Mouse (Mus musculus) urinary bladder, postnatal 14 days (tissue): ENCODE results near the gene Cxcr1.

Source experiments
- DNase-seq: peaks from one replicate; pipeline ENCODE4 v3.0.0; 2021; ENCODE audit warnings: low spot score

Gene Cxcr1

DNA sequence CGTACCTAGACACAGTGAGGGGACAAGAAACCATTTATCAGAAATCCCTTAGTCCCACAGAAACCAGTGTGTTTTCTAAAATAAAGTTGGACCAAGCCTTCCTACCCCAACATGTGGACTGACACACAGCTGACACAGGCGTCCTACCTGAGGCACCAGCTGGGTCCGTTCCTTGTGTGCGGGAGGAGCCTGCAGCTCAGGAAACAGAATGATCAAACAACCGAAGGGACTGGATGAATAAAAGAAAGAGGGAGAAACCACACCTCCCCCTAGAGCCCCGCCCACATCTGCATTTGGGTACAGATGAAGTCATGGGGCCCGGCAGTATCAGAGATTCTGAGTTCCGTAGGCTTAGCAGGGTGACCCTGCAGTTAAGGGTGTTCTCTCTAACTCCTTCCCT, at the start of gene Cxcr1:
Gene Cxcr1, minus strand, starts transcription at position 187 of the 400 bp plus-strand sequence.
- DNase-seq = no peak

DNA sequence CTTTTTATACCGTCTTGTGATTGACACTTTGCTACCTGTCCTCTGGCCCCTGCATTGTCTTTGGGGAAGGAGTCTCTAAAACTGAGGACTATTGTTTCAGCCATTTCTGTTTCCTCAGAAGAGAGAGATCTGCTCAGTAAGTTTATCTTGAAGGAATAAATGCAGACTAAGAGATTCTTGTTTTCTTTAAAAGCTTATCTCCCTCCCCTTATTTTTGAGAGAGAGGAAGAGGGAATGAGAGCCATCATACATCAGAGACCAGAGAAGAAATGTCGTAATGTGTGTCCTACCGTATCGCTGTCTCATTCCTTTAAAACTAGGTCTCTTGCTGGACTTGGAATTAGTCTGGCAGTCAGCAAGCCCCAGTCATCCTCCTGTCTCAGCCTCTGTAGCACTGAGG, 46.4 kb upstream of the Cxcr1 start:
- no peak for DNase-seq

DNA sequence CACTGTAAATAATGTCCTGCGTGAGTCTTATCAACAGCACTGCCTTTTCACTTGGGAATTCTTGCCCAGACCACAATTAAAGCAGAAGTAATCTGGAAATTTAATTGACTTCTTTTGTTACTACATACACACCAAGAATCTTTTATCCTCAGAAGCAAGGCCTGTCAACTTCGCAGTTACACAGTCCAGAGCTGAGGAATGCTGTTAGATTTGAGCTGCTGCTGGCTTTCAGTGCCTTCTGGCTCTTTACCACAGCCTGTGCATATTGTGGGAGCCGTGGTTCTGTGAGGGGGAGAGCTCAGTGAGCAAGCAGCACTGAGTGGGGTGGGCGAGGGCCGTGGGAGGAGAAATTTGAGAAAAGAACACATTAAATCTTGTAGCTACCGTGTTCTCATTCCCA, 45.9 kb upstream of the Cxcr1 start:
- DNase-seq = no peak

DNA sequence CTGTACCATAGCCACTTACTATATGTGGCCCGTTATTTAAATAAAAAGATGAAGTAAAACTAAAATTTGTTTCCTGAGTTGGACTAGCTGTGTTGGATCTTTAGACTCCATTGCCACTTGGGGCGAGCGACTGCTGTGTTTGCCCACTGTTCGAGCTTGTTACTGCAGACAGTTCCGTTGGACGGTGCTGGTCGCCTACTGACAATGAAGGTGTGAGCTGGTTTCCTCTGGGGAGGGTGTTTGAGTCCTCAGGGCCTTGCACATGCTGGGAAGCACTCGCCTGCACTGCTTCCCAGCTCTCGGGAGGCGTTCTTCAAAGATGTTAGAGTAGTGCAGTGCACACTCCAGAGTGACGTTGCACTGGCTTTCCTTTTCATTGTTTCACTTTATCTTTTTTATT, 45.2 kb upstream of the Cxcr1 start:
- DNase-seq = no peak

DNA sequence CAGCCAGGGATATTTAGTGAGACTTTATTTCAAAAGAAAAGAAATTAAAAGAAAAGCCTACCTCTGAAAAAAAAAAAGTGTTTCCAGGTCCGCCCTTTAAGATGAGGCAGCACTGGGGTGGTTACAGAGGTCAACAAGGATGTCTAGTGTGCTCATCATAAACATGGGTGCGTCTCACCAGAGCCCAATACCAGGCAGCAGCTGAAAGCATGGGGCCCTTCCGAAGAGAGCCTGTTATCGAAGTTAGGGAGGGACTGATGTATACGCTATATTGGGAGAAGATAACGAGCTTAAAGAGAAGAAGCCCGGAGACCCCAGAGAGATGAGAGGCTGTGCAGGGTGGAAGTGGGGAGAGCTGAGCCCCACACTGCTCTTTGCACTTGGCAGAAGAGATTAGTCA, 44.7 kb upstream of the Cxcr1 start:
- no peak for DNase-seq

DNA sequence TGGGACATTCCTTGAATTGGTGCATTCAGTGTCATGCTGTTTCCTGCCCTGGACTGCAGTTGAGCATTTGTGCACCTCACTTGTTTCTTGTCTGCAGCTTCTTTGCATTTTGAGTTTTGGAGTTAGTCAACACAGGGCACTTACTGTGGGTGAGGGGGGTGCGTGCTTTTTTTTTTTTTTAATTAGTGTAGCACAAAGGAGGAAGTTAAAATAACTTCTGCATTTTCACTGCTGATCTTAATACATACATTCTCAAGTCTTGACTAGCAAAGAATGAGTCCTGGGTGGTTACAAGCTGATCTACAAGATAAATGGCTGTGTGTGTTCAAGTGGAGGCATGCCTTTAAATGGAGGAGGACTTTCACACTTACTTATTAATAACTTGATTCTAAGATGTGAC, 43.7 kb upstream of the Cxcr1 start:
- DNase-seq = no peak

DNA sequence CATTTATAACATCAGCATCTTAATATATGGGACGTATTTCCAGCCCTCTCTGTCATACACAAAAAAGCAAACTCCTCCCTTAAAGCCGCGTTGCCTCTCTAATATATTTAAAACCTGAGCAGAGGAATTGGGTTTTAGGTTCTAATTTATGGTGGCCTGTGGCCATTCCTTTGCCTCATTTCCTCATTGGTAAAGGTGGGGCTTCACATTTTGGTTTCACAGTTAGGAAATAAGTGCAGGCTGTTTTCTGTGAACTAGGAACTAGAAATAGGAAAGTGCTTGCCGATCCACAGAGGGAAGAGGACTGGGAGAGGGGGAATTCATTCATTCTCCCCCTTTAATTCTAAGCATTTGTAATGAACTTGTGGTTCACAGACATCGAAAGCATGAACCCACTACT, 43.2 kb upstream of the Cxcr1 start:
- no peak for DNase-seq

DNA sequence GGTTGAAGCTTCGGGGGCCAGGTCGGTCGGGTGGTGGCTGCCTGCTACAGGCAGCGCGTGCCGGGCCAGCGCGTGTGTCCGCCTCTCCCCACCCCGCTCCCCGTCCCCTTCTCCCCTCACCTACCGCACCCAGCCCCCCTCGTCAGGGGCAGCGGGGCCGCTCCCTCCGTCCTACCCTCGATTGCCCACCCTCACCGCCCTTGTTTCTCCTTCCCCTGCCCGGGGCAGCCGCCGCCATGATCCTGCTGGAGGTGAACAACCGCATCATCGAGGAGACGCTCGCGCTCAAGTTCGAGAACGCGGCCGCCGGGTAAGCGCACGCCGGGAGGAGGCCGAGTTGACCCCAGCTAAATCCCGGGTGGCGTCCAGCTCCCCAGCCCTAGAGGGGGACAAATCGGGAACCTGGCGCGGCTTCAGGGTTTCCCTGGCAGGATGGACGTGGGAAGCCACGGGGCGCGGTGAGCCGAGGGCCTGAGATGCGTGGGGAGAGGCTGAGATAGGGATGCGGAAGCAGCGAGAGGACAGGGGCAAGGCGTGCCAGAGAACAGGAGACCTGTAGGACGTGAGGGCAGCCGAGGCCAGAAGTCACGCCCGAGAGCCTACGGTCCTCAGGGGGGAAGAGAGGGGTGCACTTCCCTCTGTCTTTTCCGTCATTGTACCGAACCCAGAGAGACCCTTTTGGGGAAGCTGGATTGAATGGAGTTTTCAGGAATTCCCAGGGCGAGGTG, 42.3 kb upstream of the Cxcr1 start:
- peak; percentile 57 for DNase-seq

DNA sequence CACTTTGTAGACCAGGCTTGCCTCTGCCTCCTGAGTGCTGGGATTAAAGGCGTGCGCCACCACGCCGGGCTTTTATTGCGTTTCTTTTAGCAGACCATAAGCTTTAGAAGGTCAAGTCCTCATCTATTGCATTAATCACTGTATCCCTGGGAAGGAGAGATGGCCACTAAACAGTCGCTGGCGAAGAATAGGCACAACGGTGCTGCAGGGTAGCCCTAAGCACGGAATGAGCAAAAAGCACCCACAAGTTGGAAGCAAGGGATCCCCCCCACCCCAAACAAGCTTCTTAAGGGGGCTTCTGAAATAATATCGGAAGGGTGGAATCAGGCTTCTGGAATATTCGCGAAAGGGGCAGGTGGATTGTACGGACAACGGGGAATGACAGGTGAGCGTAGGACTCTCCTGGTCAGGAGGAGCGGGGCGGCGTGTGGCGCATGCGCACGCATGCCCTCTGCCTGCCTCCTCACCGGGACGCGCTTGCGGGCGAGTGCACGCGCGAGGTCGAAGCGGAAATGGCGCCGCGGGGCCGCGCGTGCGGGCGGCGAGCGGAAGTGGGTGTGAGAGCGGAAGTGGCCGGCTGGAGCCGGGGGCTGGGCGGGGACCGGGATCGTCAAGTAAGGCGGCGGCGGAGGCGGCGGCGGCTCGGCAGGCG, 41.6 kb upstream of the Cxcr1 start, which contains the start of gene Arpc2:
Gene Arpc2, plus strand, starts transcription at position 147 of the 652 bp plus-strand sequence.
- peak; percentile 97 for DNase-seq

DNA sequence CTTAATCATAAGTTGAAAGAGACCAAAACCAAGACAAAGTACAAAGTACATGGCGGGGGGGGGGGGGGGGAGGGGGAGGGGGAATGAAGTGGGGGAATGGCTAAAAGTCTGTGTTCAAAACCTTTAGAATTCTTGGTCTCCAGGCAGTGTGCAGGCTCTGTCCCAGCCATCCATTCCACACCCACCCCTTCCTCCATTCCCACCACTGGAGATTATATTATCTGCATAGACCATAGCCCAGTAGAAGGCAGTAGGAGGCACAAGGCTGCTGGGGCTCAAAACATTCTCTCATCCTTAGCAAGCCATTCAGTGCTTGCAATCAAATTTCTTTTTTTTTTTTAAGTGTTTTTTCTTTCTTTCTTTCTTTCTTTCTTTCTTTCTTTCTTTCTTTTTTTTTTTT, 36.6 kb upstream of the Cxcr1 start:
- DNase-seq = no peak

DNA sequence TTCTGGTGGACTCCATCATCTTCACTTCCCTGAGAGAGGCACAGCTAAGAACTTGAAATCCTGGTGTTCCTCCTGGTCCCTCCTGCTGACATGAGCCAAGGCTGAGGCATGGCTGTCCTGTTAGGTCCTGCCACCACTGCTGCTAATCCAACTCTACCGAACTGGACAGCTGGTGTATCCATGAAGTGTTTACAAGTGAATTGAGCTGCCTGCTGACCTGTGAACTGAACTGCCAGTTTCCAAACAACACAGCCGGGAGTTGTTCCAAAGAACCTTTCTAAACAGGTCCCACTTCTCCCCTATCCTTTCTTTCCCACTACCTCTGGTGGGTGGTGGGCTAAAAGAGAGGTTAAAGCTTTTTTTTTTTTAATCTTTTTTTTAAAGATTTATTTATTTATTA, 35.5 kb upstream of the Cxcr1 start:
- no peak for DNase-seq

DNA sequence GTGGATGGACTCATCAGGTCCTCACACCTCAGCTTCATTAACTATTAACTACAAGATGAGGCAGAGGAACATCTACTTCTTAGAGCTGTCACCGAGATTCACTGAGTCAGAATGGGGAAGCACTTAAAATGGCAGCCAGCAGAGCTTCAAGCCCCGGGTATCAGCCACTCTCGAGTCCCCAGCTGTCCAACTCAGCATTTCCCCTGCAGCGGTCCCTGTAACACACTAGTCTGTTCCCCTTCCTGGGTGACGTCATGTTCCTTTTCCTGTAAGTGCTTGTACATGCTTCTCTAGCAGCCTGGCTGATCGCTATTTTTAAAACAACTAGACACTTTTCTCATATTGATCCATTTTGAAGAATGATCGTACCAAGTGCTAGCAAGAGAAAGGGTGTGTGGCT, 32.9 kb upstream of the Cxcr1 start:
- DNase-seq = no peak

DNA sequence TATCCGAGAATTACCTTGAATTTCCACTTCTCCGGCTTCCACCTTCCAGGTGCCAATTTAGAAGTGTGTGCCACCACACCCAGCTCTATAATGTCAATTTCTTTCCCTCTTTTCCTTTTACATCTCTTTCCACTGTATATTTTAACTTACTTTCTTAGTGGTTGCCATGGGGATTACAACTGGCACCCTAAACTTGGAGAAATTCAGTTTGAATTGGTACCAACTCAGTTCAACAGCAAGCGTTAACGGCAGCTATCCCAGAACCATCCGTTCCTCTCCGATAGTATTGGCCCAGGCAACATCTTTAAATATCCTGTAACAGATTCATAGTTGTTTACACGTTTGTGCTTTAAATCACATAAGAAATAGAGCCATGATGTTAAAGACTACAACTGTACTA, 25.5 kb upstream of the Cxcr1 start:
- no peak for DNase-seq

DNA sequence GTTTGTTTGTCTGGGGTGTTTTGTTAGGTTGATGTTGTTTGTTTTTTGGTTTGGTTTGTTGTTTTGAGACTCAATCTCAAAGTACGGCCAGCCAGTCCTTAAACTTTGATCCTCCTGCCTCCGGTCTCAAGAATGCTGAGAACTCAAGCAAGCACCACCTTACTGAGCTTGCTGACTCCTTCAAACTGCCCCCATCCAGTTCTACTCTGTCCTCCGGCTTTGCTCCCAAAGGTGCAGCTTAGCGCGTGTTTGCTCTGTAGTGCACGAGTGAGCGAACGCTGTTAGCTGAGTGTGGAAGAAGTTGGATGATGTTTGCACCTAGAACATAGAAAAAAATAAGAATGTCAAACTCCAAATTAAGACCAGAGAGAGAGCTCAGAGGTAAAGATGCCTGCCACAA, 14.5 kb upstream of the Cxcr1 start:
- DNase-seq = no peak

DNA sequence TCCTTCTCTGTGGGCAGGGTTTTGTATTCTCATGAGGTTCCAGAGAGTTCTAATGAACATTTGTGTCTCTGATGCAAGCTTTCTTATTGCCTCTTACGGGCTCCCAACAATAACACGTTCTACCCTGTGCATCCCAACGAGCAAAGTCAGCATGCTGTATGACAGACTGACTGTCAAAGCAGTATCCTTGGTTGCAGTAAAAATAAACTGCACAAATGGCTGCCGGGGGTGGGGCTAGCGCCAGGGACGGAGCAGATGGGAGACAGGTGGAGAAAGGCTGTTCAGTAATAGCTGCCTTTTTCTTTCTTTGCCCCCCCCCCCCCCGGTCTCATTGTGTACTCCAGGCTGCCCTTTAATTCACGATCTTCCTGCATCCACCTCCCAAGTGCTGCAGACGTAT, 13.5 kb upstream of the Cxcr1 start:
- DNase-seq = no peak

DNA sequence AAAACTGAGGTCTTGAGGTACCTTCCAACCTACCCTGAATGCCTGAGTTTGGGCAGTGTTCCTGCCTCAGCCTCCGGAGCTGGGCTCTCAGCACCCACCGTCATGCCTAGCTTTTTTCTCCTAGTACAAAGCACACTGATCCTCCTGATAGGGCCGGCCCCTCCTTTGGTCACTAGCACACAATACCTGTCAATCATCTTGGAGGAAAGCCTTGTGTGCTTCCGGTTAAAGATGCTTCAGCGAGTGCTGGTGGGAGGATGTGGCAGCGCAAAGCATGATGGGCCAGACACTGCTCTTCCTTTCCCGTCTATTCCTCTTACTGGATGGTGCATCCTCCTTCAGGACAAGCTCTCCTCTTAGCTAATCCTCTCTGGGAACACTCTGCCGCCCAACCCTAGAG, 12.2 kb upstream of the Cxcr1 start:
- DNase-seq = no peak

DNA sequence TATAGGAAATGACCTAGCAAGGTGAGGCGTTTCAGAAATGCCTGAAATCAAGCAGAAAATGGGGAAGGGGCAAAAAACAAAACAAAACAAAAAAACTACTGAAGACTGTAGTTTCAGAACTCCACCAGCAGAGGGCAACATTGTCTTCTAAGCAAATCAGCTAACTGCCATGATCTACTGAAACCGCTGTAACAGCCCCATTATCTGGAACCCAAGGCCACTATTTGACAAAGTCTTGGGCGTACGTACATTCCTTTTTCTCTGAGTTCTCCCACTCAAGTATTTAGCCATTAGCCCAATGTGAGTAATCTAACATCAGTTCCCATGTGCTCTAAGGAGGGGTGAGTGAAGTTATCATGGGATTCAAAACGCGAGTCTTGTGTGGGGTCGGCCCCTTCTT, 11.4 kb upstream of the Cxcr1 start:
- DNase-seq = peak; percentile 11

DNA sequence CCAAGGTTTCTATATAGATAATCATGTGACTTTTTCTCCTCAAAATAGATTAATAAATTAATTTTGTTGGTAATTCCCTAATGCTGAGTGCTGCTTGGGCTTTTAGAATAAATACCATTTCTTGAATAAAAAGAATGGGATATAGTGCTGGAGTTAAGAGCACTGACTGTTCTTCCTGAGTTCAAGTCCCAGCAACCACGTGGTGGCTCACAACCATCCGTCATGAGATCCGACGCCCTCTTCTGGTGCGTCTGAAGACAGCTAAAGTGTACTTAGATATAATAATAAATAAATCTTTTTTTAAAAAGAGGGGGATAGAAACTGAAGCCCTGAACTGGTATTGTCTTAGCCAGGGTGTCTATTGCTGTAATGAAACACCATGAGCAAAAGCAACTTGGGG, 9.0 kb upstream of the Cxcr1 start:
- no peak for DNase-seq

DNA sequence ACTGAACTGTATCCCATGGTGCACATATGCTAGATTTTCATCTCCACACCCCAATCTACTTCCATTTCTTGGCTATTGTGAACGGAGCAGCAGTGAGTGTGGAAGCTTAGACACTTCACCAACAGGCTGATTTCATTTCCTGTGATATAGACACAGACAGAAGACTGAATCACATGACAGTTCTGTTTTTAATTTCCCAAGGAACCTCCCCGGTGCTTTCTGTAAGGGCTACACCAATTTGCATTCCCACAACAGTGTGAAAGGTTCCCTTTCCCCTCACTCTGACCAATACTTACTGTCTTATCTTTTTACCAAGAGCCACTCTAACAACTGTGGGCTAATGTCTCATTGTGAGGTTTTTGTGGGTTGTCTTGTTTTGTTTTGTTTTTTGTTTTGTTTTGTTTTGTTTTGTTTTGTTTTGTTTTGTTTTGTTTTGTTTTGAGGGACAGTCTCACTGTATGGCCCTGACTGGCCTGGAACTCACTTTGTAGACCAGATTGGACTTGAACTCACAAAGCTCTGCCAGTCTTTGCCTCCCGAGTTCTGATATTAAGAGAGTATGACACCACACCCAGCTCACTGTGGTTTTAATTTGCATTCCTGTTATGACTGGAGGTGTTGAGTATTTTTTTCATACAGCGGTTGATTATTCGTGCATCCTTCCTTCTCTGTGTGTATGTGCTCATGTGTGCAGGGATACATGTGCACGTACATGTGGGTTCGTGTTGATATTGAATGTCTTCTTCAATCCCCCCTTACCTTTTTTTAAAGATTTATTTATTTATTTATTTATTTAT, 6.8 kb upstream of the Cxcr1 start:
- no peak for DNase-seq

DNA sequence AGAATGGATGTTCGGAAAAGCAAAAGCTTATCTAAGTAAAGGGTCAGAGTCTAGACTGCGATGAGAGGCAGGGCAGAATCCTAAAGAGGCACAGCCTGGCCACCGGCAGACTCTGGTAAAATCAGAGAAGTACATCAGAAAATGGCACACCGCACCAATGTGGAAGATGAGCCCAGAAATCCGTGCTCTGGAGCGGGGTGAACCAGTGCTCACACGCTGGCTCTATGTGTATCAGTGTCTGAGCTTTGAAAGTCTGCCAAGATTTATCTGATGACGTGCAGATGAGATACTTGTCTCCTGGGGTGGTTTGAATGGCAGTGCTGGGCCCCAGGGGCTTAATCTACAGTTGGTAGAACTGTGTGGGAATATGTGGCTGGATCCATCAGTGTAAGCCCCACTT, 4.6 kb upstream of the Cxcr1 start:
- no peak for DNase-seq

DNA sequence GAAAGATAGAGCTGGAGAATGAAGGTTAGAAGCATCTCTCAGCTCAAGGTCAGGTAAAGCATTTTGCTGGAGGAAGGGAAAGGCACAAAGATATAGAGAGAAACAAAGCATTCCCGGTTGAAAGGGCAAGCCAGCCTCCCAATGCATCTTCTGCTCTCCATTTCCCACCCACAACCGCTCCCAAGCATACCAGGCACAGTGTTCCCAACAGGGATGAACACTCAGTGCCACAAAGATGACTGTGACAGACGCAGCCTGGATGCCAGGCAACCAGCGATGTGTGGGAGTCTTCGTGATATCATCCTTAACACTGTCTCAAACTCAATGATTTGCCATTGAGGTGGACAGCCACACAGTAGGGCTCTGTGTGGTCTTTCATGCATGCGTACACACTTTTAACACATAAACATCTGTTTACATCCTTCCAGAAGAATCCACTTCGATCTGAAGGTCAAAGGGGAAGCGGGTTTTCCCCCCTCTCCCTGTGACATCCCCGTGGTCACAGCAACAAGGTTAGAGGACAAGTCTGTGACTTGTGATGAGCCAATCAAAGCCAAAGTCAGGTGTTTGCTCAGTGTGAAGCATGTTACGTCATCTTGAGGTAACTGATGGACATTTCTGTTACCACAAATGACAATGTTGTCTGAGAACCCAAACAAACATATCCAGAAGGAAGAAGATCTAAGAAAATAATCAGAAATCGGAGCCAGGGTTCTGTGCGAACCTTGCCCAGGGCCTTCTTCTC, 3.5 kb upstream of the Cxcr1 start:
- DNase-seq = no peak

DNA sequence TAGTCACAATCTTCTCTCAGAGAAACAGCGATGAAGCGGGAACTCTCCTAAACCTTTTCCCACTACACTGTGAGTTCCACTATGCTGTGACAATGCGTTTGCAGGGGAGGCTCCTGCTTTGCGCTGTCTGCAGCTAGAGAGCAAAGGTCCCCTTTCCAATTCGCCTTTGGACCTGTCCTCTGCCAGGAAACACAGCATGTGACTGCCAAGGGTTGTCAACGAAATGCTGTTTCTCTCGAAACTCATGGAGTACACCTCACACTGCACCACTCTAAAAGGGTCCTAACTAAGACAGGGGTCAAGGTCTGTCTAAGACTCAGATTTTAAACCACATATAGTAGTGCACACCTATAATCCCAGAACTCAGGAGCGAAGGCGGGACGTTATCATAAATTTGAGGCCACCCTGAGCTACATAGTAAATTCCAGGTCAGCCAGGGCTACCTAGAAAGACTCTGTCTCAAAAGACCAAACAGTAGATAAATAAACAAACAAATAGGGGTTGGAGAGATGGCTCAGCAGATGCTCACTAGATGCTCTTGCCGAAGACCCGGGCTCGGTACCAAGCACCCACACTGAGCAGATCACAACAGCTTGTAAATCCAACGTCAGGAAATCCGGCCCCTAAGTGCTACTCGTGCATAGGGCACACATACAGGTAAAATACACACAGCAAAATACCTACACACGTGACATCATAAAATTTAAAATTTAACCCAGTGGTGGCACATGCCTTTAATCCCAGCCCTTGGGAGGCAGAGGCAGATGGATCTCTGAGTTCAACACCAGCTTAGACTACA, 2.4 kb upstream of the Cxcr1 start:
- no peak for DNase-seq
